Mouse (Mus musculus) myocyte (in vitro differentiated cells): ENCODE data around the gene Tent4a. TPM values are rescaled to one million over a fixed set of nuclear protein-coding genes. Genes with fewer than 3 reads are reported as not detected.

Experiments
- H3K27me3 ChIP-seq: one replicate; pipeline ENCODE4 v1.6.1; 2011; ENCODE audit not compliant: control insufficient read depth, insufficient read depth, insufficient read length
- H3K36me3 ChIP-seq: one replicate; pipeline ENCODE4 v1.6.1; 2011; ENCODE audit not compliant: control insufficient read depth, insufficient read depth
- H3K4me2 ChIP-seq: one replicate; pipeline ENCODE4 v1.6.1; 2011; ENCODE audit warnings: low read depth, control low read depth
- H3K4me3 ChIP-seq: one replicate; pipeline ENCODE4 v1.5.1; 2011; ENCODE audit warnings: mild to moderate bottlenecking, control low read depth, moderate library complexity
- H3K79me2 ChIP-seq: one replicate; pipeline ENCODE4 v1.6.1; 2011; ENCODE audit not compliant: control insufficient read depth, insufficient read depth
- H3ac ChIP-seq: one replicate; pipeline ENCODE4 v1.6.1; 2011; ENCODE audit not compliant: control insufficient read depth, insufficient read length
- CEBPB ChIP-seq: IDR thresholded peaks from 2 replicates; pipeline ENCODE4 v1.6.1; 2011; ENCODE audit warnings: mild to moderate bottlenecking, moderate library complexity; ENCODE audit not compliant: poor library complexity, insufficient read depth, severe bottlenecking
- E2F4 ChIP-seq: IDR thresholded peaks from one replicate; pipeline ENCODE4 v1.6.1; 2011; ENCODE audit warnings: mild to moderate bottlenecking, control low read depth, moderate library complexity; ENCODE audit not compliant: insufficient read depth
- MAX ChIP-seq: IDR thresholded peaks from one replicate; pipeline ENCODE4 v1.6.1; 2011; ENCODE audit warnings: low read depth, mild to moderate bottlenecking, control low read depth
- MYOD1 ChIP-seq, 3 experiments: IDR thresholded peaks; one replicate each; pipeline ENCODE4 v1.6.1; 2011; ENCODE audit warnings: control low read depth in 2 of 3, low read depth in 2 of 3, mild to moderate bottlenecking in 2 of 3, moderate library complexity in 1 of 3; ENCODE audit not compliant: insufficient read length in 2 of 3, control insufficient read depth in 1 of 3
- MYOG ChIP-seq, 3 experiments: IDR thresholded peaks; one replicate each; pipeline ENCODE4 v1.6.1; 2011; ENCODE audit warnings: control low read depth in 2 of 3, low read depth in 2 of 3, mild to moderate bottlenecking in 2 of 3; ENCODE audit not compliant: insufficient read length in 2 of 3, control insufficient read depth in 1 of 3, insufficient read depth in 1 of 3
- POLR2A ChIP-seq: IDR thresholded peaks from one replicate; pipeline ENCODE4 v1.6.1; 2011; ENCODE audit warnings: low read depth, mild to moderate bottlenecking, control low read depth, moderate library complexity; ENCODE audit not compliant: insufficient read length
- POLR2AphosphoS2 ChIP-seq: IDR thresholded peaks from one replicate; pipeline ENCODE4 v1.6.1; 2011; ENCODE audit warnings: low read depth, control low read depth; ENCODE audit not compliant: insufficient read length
- REST ChIP-seq: IDR thresholded peaks from one replicate; pipeline ENCODE4 v1.6.1; 2011; ENCODE audit warnings: mild to moderate bottlenecking, control low read depth, moderate library complexity; ENCODE audit not compliant: insufficient read depth, insufficient read length
- SRF ChIP-seq: IDR thresholded peaks from one replicate; pipeline ENCODE4 v1.6.1; 2011; ENCODE audit warnings: low read depth; ENCODE audit not compliant: control insufficient read depth, insufficient read length
- TCF12 ChIP-seq: IDR thresholded peaks from one replicate; pipeline ENCODE4 v1.6.1; 2011; ENCODE audit warnings: mild to moderate bottlenecking, control low read depth; ENCODE audit not compliant: poor library complexity, insufficient read depth, severe bottlenecking
- TCF3 ChIP-seq: IDR thresholded peaks from one replicate; pipeline ENCODE4 v1.6.1; 2011; ENCODE audit warnings: low read depth, control low read depth; ENCODE audit not compliant: insufficient read length
- USF1 ChIP-seq: IDR thresholded peaks from one replicate; pipeline ENCODE4 v1.6.1; 2011; ENCODE audit warnings: low read depth, mild to moderate bottlenecking, control low read depth, moderate library complexity
- polyA plus RNA-seq: library from polyadenylated mRNA; unstranded; fragments of >200 nt; fragmentation: generic; extraction: Trizol; gene quantifications from one replicate; pipeline ENCODE4 v1.2.1, GENCODE M21; 2012; ENCODE audit warnings: missing spikeins

Tent4a gene
- polyA plus RNA-seq, 1 experiment = 12.1 TPM

GRCm38 (mm10) chr13:69524158-69524530, 10.3 kb downstream of the Tent4a start:
- H3ac ChIP-seq = no peak overlapping the region
- no peaks in the 10 kb centered on the region for H3K27me3 ChIP-seq
- H3K36me3 ChIP-seq = no peaks in the 10 kb centered on the region
- H3K4me2 ChIP-seq = peak overlapping the region; percentile 19
- TF ChIP-seq SRF (no peak), REST (no peak), CEBPB (no peak), MAX (no peak), TCF12 (no peak), MYOG (IDR thresholded peaks at IDR 0.05; ENCODE audit: control insufficient read depth in 1 of 3, insufficient read depth in 1 of 3, insufficient read length in 2 of 3, low read depth in 2 of 3) (no peak), E2F4 (no peak), TCF3 (no peak), USF1 (no peak), POLR2A (no peak), POLR2AphosphoS2 (no peak), MYOD1 (IDR thresholded peaks at IDR 0.05; ENCODE audit: control insufficient read depth in 1 of 3, insufficient read length in 2 of 3, low read depth in 2 of 3) (no peak)
- H3K79me2 ChIP-seq = peaks cover 100% of the 10 kb centered on the region
- H3K4me3 ChIP-seq = no peak overlapping the region

- Histone ChIP-seq H3ac (no peak overlapping the region), H3K4me2 (no peak overlapping the region), H3K36me3 (no peaks in the 10 kb centered on the region), H3K27me3 (no peaks in the 10 kb centered on the region), H3K4me3 (no peak overlapping the region), H3K79me2 (peaks cover 100% of the 10 kb centered on the region)
- TF ChIP-seq MYOG (IDR thresholded peaks at IDR 0.05; ENCODE audit: control insufficient read depth in 1 of 3, insufficient read depth in 1 of 3, insufficient read length in 2 of 3, low read depth in 2 of 3) (no peak), POLR2AphosphoS2 (no peak), REST (no peak), USF1 (no peak), CEBPB (no peak), SRF (no peak), E2F4 (no peak), MYOD1 (IDR thresholded peaks at IDR 0.05; ENCODE audit: control insufficient read depth in 1 of 3, insufficient read length in 2 of 3, low read depth in 2 of 3) (no peak), MAX (no peak), TCF12 (no peak), POLR2A (no peak), TCF3 (no peak)
These were observed 10.8 kb downstream of the Tent4a start for GRCm38 (mm10) chr13:69523444-69524157.

- no peak overlapping the region for H3K4me2 ChIP-seq
- no peaks in the 10 kb centered on the region for H3K27me3 ChIP-seq
- no peak overlapping the region for H3ac ChIP-seq
- peaks cover 100% of the 10 kb centered on the region for H3K79me2 ChIP-seq
- no peak for TF ChIP-seq E2F4
- no peak for TF ChIP-seq POLR2AphosphoS2
- TF ChIP-seq REST = no peak
- no peak for TF ChIP-seq CEBPB
- no peak for TF ChIP-seq TCF12
- TF ChIP-seq TCF3 = no peak
- no peak for TF ChIP-seq MYOD1 (IDR thresholded peaks at IDR 0.05; ENCODE audit: control insufficient read depth in 1 of 3, insufficient read length in 2 of 3, low read depth in 2 of 3)
- H3K36me3 ChIP-seq = no peaks in the 10 kb centered on the region
- no peak overlapping the region for H3K4me3 ChIP-seq
These were observed 12.1 kb downstream of the Tent4a start for GRCm38 (mm10) chr13:69522161-69522791.

GRCm38 (mm10) chr13:69519137-69519536, 15.3 kb downstream of the Tent4a start:
- no peaks in the 10 kb centered on the region for H3K36me3 ChIP-seq
- TF ChIP-seq REST (no peak), TCF12 (no peak), POLR2AphosphoS2 (no peak), CEBPB (no peak), TCF3 (no peak), POLR2A (no peak), MAX (no peak), MYOG (IDR thresholded peaks at IDR 0.05; ENCODE audit: control insufficient read depth in 1 of 3, insufficient read depth in 1 of 3, insufficient read length in 2 of 3, low read depth in 2 of 3) (no peak), MYOD1 (IDR thresholded peaks at IDR 0.05; ENCODE audit: control insufficient read depth in 1 of 3, insufficient read length in 2 of 3, low read depth in 2 of 3) (no peak), SRF (no peak), USF1 (no peak), E2F4 (no peak)
- H3K4me2 ChIP-seq = no peak overlapping the region
- no peak overlapping the region for H3K4me3 ChIP-seq
- no peak overlapping the region for H3ac ChIP-seq
- H3K79me2 ChIP-seq = peaks cover 81% of the 10 kb centered on the region
- H3K27me3 ChIP-seq = no peaks in the 10 kb centered on the region

GRCm38 (mm10) chr13:69517445-69517844, 17.0 kb downstream of the Tent4a start:
- no peaks in the 10 kb centered on the region for H3K36me3 ChIP-seq
- H3K4me3 ChIP-seq = no peak overlapping the region
- no peak overlapping the region for H3ac ChIP-seq
- no peak for TF ChIP-seq MAX
- TF ChIP-seq CEBPB = no peak
- no peak for TF ChIP-seq E2F4
- no peak for TF ChIP-seq TCF3
- TF ChIP-seq TCF12 = no peak
- TF ChIP-seq MYOD1 (IDR thresholded peaks at IDR 0.05; ENCODE audit: control insufficient read depth in 1 of 3, insufficient read length in 2 of 3, low read depth in 2 of 3) = no peak
- no peak for TF ChIP-seq SRF
- TF ChIP-seq MYOG (IDR thresholded peaks at IDR 0.05; ENCODE audit: control insufficient read depth in 1 of 3, insufficient read depth in 1 of 3, insufficient read length in 2 of 3, low read depth in 2 of 3) = no peak
- TF ChIP-seq POLR2A = no peak
- no peak for TF ChIP-seq USF1
- TF ChIP-seq REST = no peak
- TF ChIP-seq POLR2AphosphoS2 = no peak
- peaks cover 64% of the 10 kb centered on the region for H3K79me2 ChIP-seq
- H3K27me3 ChIP-seq = no peaks in the 10 kb centered on the region
- no peak overlapping the region for H3K4me2 ChIP-seq
